Mouse (Mus musculus): ENCODE measurements around the gene Rbbp6. TPM values are rescaled to one million over a fixed set of nuclear protein-coding genes. Genes with fewer than 3 reads are reported as not detected.

Rbbp6 gene
- polyA plus RNA-seq, 1 experiment from 2014 or later = 21.9 TPM

Other genes starting within 250 kb of the Rbbp6 start
- gene Tnrc6a, start 158.2 kb downstream of the Rbbp6 start, polyA plus RNA-seq (2015; fragmentation: Nextera tagmentation; extraction: Ambion mirVana) = 32.9 and 42.3 TPM in 2 replicates
- gene Slc5a11, start 249.1 kb downstream of the Rbbp6 start, polyA plus RNA-seq (2015; fragmentation: Nextera tagmentation; extraction: Ambion mirVana) = 1.5 and 3.1 TPM in 2 replicates

Measured in stomach, embryonic 16.5 days (tissue).